Mouse (Mus musculus): ENCODE measurements around the gene Asf1b. TPM values are rescaled to one million over a fixed set of nuclear protein-coding genes. Genes with fewer than 3 reads are reported as not detected.
"Not testable (repeated sequence)": the region's sequence is repeated elsewhere in the genome, so short reads cannot be mapped to it uniquely, and the experiment has no call there.

Asf1b gene
- total RNA-seq, 2 experiments from 2014 or later, result 9.2 to 12.1 TPM

DNA sequence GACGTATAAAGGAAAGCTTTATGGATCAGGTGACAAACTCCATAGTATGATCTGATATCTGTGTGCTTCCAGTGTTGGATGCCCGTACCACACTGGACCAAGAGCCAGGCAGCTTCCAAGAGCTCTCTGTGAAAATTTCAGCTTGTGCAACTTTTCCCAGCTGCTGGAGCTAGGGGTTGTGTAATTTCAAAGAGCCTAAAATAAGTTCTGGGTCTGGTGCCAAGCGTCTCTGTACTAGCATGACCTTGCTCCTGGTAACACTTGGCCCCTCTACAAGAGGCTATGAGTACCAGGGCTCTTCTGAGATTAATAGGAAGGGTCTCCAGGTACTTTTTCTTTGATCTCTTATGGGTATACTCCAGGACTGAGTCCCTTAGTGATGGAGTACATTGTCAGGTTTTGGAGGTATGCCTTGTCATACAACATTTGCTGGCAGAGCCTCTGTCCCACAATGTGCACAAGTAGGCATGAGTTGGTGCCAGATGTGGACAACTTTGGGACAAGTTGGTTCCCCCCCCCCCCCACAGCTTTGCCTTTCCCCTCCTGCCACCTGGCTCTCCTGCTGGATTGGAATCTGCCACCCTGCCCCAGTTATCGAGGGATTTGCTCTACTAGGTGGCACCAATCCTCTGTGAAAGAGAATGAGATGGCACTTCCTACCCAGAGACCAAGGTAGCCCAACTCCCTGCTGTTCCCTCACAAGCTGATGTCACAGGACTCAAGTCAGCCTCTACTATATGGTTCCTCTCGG, 8.9 kb downstream of the Asf1b start:
- peak; percentile 74 for DNase-seq

DNA sequence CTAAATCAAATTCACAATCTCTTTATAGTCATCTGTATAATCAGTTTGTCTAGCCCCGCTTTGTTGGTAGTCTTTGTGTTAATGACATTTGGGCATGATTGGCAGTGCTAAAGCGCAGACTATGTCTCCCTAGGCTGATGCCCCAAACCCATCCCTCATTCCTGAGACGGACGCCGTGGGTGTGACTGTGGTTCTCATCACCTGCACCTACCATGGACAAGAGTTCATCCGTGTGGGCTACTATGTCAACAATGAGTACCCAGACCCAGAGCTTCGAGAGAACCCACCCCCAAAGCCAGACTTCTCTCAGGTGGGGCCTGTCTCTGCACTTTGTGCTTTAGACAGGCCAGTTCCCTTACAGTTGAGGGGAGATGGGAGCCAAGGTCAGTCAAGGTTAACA, 12.4 kb downstream of the Asf1b start:
- DNase-seq, result no peak

DNA sequence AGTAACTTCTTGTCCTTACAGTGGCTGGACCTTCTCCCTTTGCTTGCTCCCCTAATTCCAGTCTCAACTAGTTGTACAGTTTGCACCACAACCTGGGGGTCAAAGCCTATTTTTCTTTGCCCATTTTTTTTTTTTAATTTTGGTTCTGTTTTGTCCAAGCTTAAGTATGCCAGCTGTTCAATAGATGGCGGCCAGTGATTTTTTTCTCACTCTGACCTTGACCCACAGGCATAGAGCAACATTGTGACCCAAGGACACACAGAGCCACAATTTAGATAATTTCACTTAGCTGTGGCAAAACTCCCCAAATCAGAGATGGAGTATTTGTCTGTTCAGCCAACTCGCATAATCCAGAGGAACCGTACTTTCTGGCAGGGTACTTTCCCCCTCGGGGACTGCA, 15.8 kb downstream of the Asf1b start:
- no peak for DNase-seq

DNA sequence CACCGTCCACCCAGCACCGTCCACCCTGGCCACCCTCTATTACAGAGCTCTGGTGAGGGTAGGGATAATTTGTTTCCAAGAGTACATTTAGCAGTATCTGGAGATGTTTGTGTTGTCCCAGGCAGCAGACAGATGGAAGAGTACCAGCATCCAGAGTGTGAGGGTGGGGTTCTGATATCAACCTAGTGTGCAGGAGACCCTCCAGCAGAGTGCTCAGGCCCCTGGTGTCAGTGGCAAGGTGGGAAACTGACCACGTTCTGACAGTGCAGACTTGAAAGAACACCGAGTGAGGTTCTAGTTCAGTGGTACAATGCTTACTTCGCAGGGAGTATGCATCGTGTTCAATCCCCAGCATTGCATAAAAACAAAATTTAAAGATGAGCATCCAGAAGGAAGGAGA, 16.4 kb downstream of the Asf1b start:
- DNase-seq, result no peak

DNA sequence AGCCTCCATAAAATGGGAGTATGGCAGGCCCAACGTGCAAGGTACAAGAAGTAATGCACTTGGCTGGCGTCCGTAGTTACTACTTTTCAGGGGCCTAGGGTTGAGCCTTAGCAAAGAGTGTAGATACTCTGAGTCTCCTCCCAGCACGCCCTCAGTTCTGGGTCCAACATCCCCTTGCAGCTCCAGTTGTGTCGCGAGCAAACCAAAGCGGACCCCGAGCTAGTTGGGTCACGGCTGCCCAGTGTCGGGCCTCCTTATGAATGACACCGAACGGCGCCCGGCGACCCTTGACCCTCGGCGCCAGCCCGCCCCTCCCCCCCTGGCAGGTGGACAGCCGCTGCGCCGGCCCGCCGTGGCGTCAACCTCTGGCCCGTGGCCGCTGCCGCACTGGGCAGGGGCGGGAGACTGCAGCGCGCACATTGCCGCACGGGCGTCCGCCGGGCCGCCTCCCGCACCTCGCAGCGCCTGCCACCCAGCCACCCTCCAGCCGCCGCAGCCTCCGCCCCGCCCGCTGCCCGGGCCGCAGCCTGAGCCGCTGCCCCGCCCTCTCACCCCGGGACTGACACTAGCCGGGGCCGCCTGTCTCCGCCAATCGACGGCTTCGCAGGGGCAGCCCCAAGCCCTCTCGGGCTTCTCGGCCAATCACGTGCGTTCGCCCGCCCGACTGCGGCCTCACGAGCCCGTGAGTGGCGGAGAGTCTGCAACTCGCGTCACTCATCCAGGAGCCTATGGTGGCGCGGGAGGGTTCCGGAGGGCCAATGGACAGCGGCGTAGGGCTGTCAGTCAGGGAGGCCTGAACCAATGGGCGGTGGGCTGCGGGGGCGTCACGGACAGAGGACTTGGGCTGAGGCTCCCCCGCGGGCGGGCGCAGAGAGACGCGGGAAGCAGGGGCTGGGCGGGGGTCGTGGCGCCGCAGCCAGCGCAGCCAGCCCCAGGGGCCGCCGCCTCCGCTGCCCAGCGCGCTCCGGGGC, 17.1 kb downstream of the Asf1b start, which contains the start of gene Prkaca:
Gene Prkaca (plus strand): TSS at position 844 of the 971 bp plus-strand sequence.
- DNase-seq, result peak; percentile 98

DNA sequence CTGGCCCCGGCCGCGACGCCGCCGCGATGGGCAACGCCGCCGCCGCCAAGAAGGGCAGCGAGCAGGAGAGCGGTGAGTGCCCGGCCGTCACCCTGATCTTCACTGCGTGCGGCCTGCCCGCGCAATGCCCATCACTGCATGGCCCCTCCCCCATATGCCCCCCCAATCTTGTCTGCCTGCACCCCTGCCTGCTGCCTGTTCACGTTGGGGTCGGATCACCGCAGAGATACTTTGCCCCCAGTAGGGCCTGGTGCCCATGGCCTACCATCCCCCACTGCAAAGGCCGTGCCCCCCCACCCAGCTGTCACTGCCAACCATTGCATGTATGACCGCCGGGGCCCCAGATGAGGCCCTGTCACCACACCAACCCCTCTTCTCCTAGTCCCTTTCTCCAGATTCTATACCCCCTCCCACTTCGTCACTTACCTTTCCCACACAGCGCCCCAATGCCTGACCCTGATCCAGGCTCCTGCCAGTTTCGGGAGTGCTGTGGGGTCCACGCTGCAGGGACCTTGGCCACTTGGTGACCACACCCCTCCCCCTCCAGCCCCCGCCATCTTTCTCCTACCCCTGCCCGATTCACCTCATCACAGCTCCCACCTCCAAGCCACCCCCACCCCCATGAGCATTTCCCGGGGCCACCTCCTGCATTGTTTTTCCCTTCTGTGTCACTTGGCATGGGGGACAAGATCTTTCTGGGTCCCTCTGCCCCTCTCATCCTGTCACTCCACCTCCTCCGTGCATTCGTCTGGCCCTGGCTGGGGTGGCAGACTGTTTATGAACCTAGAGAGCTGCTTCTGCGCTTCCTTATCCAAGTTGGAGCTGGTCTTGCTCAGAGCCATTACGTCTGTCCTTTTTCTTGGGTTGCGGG, 18.1 kb downstream of the Asf1b start:
- peak; percentile 46 for DNase-seq

DNA sequence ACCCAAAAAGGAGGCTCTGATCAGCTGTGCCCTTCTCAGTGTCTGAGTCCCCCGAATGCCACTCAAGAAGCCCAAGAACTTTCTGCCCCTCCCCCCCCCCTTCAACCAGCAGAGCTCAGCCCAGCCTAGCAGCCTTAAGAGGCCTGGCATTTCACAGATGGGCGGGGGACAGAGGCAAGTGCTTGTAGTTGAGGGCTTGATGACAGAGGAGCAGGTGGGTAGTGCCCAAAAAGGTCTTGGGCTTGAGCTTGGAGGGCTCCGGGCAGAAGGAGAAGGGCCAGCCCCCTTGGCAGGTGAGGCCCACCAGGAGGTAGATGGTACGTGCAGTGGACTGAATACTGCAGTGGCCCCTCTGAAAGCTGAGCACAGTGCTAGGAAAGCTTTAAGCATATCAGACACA, 19.2 kb downstream of the Asf1b start:
- DNase-seq, result no peak

DNA sequence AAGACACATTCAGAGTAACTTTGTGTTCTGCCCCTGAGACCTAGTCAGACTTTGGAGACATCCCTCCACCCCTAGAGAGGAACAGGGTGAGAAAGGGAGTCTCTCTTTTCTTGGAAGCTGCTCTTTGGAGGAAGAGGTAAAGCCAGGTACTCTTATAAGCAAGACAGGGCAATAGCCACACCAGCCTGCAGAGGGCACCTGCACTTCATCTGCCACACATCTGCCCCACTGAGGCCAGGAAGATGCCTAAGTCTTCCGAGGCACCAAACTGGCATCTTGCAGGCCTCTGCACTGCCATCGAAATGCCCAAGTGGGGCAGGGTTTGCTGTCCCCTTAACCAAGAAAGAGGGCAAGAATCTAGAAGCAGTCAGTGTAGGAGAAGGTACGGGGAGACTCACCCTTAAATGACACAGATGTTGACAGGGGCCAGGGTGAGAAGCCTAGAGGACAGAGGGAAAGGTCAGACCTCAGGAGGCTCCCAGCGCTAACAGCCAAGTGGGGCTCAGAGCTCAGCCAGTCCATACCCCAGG, 20.9 kb downstream of the Asf1b start:
- DNase-seq, result peak; percentile 43

DNA sequence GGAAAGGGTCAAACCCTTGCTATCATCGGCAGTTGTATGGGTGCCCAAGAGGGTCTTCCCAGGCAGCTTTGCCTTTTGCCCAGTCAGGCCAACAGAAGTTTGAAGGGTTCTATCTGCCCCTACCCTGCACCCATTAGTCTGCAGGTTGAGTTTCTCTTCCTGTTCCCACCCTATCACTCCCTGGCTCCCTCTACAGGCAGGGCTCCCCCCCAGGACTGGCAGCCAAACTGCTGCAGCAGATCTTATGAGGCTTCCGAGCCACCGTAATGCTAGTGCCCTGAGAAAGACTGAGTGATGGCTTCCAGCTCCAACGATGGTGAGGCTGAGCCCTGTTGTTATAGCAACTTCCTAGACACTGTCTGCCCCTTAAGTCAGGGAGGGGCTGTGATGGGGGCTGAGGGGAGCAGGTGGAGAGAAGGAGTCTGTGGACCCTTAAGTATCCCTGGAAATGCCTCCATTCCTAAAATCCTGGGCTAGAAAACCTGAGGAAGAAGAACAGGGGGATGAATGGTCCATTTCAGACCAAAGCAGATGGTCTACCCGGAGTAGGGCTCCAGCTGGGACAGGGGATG, 21.6 kb downstream of the Asf1b start:
- peak; percentile 27 for DNase-seq

DNA sequence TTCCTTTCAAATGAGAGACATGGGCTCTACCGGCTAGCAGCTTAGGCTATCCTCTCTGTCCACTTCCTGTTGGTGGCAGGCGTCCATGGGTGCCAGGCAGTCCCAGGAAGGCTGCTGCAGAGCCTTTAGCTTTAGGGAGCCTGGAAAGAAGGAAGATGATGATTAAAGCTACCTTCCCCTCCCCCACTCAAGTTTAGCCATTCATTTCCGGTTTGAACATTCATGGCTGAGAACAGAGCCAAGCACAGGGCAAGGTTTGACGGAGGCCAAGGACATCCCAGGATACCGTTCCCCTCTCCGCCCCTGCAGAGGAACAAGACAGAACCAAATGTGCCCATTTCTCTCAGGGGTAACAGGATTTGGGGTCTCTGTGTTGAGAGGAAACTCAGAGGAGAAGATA, 22.3 kb downstream of the Asf1b start:
- DNase-seq, result peak; percentile 57

DNA sequence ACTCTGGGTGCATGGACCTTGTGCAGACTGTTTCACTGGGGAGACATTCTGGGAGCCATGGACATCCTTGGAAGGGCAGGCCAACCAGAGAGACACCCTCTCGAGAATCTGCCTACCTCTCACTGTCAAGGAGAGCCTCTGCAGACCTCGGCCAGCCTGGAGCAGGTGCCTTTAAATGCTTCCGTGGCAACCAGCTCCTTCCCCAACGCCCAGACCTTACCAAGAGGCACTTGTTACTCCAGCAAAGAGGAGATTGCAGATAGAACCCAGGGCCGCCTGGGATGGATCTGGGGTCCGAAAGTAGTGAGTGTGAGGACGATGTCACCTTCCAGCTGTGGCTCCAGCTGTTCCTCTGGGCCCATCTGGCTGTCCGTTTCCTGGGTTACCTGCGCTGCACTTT, 22.9 kb downstream of the Asf1b start:
- DNase-seq, result no peak

DNA sequence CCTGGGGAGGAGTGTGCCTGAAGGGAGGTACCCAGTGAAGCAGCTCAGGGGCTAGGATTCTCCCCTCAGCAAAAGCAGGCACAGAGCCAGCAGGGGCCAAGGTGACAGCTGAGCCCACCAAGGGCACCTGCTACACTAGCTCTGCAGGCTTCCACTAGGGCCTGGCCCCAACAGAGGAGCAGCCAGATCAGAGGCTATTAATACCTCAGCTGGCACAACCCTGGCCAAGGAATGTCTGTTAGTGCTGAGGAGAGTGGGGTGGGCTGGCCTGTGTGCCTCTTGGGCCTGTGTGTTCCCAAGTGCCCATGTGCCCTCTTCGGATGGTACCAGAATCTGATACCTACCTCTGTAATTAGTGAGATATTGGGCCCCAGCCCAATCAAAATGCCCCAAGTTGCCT, 24.9 kb downstream of the Asf1b start:
- peak; percentile 26 for DNase-seq

DNA sequence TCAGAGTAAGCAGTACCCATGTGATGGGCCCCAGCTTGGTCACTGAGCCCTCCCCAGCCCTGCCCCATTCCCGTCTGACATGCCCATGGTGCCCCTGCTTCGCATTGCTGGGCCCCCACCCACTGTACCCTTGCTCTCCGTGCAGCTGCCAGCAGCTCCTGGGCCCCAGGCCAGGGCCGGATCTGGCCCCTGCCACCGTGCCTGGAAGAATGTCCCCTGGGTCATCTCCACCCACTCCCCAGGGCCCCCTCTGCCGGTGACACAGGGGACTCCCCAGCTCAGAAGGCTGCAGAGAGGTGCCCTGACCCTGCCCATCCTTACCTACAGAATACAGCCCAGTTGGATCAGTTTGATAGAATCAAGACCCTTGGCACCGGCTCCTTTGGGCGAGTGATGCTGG, 25.5 kb downstream of the Asf1b start:
- DNase-seq, result peak; percentile 76

DNA sequence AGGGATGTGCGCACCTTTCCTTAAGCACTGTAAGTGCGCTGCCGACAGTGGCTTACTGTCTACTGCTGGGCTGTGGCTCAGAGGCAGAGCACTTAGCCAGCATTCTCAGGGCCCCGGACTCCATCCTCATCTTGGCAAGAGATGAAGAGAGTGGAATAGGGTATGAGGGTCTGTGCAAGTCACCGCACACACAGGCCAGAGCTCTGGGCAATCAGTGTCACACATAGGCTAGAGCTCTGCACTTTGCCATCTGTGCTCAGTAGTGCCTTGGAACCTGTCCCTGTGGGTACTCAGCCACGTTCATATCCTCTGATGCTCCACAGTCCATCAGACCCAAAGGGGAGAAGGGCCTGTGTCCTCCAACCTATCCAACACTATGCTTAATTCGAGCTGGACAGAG, 26.2 kb downstream of the Asf1b start:
- DNase-seq, result no peak

DNA sequence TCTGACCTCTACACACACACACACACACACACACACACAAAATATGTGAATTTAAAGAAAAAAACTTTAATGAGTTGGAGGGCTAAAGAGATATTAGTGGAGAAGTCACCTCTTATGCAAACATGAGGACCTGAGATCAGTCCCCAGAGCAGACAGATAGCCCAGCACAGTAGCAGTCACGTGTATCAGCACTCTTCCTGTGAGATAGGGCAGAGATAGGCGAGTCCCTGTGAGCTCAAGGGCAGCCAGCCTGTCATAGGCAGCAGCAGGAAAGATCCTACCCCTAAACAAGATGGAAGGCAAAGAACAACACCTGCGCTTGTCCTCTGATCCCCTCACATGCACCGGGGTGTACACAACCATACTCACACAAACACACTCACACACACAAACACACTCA, 27.1 kb downstream of the Asf1b start:
- no peak for DNase-seq

DNA sequence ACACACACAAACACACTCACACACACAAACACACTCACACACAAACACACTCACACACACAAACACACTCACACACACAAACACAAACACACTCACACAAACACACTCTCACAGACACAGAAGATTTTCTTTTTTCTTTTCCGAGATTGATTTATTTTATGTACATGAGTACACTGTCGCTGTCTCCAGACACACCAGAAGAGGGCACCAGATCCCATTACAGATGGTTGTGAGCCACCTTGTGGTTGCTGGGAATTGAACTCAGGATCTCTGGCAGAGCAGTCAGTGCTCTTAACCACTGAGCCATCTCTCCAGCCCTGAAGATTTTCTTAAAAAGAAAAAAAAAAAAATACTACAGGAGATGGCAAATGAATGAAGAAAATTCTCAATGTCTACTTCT, 27.9 kb downstream of the Asf1b start:
- DNase-seq, result not testable (repeated sequence)

DNA sequence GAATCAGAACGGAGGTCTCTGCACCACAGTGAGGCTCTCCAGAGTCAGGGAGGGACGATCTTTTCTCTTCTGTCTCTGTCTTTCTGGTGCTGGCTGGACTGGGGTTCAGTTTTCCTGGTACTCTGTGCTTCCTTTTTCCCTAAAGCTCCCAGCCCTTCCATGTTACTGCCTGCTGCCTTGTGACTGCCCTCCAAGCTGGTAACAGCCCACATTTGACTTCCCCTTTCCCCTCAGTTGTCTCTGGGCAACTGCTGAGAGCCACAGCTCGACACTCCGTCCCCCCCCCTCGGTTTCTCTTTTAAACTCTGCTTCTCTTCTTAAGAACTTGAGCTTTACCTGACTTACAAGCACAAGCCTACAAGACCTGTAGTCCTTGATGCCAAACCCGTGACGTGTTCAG, 33.9 kb downstream of the Asf1b start:
- no peak for DNase-seq

DNA sequence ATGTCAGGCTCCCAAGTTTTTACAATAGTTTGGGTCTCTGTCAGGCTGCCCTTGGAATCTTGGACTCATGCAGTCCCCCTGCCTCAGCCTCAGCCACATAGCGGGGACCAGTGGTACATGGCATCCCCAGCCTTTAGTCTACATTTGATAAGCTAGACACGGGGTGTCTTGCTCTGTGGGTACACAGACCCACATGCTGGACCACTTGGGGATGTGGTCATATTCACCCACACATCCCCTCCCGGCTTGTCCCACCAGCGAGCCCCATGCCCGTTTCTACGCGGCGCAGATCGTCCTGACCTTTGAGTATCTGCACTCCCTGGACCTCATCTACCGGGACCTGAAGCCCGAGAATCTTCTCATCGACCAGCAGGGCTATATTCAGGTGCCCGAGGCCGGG, 34.9 kb downstream of the Asf1b start:
- DNase-seq, result no peak

DNA sequence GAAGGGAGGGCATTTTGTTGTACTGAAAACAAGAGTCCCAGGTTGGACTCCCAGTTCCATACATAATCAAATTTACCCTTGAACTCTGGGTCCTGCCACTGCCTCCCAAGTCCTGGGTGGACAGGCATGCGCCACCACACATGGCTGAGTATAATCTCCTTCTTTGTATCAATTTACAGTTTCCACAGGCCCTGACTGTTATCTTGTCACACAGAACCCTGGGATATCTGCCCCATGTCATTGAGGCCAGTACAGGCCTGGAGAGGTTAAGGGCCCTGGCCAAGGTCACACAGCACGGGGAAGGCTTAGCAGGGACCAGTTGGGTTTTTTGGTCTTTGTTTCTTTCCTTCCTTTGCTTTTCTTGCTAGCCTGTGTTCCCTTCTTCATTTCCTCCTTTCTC, 37.2 kb downstream of the Asf1b start:
- no peak for DNase-seq

DNA sequence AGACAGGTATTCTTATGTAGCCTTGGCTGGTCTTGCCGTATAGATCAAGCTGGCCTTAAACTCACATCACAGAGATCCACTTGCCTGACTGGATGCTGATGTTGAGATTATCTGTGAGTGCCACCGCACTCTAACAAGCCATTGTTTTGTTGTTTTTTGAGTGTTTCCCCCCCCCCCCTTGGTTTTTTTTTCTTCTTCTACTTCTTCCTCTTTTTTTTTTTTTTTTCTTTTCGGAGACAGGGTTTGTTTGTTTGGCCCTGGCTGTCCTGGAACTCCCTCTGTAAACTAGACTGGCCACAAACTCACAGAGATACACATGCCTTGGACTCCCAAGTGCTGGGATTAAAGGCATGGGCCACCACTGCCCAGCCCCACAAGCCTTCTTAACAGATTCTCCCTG, 38.7 kb downstream of the Asf1b start:
- no peak for DNase-seq

DNA sequence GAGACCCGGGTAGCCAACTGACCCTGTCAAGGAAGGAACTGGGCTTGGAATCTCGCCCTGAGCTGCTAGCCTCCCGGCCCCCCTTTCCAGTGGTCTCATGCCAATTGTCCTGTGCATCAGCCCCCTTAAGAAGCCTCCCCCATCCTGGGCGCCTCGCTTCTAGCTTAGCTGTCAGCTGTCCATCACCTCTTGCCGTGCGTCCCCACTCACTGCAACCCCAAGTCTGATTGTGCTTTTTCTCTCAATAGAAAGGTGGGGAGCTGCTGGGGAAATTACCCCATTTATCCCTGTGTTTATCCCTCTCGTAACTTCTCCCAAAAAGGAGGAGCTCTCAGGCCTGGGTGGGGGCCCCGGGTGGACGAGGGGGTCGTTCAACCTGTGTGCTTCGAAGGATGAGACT, 40.7 kb downstream of the Asf1b start:
- DNase-seq, result peak; percentile 28
